Mouse (Mus musculus) liver, postnatal 0 days (tissue): ENCODE measurements around the gene Cpm. TPM values are rescaled to one million over a fixed set of nuclear protein-coding genes. Genes with fewer than 3 reads are reported as not detected.
"Not testable (repeated sequence)": the region's sequence is repeated elsewhere in the genome, so short reads cannot be mapped to it uniquely, and the experiment has no call there.

Source experiments
- ATAC-seq: fragments of 200-750 bp; cut with Nextera tagmentation; 2 replicates; pipeline ENCODE4 v1.8.0; 2017; ENCODE audit warnings: mild to moderate bottlenecking, moderate library complexity
- DNase-seq: peaks from one replicate; pipeline ENCODE4 v3.0.0-alpha.2; 2016
- H3K27ac ChIP-seq: fragments of 300-500 bp; sonication (generic); 2 replicates; pipeline ENCODE4 v1.5.1; 2014; ENCODE audit warnings: antibody characterized with exemption, moderate library complexity, mild to moderate bottlenecking, low read depth
- H3K27me3 ChIP-seq: fragments of 300-500 bp; sonication (generic); 2 replicates; pipeline ENCODE4 v1.6.1; 2014; ENCODE audit warnings: low read length, control low read depth, mixed read lengths; ENCODE audit not compliant: insufficient read depth
- H3K36me3 ChIP-seq: fragments of 300-500 bp; sonication (generic); replicated peaks from 2 replicates; pipeline ENCODE4 v1.6.1; 2014; ENCODE audit warnings: mild to moderate bottlenecking, control low read depth, low read length, moderate library complexity, mixed read lengths; ENCODE audit not compliant: insufficient read depth
- H3K4me1 ChIP-seq: fragments of 300-500 bp; sonication (generic); 2 replicates; pipeline ENCODE4 v1.6.1; 2014; ENCODE audit warnings: antibody characterized with exemption, mild to moderate bottlenecking, control low read depth; ENCODE audit not compliant: insufficient read depth
- H3K4me2 ChIP-seq: fragments of 300-500 bp; sonication (generic); 2 replicates; pipeline ENCODE4 v1.6.1; 2014; ENCODE audit warnings: low read depth, mild to moderate bottlenecking, low read length, moderate library complexity, mixed read lengths
- H3K4me3 ChIP-seq: fragments of 300-500 bp; sonication (generic); 2 replicates; pipeline ENCODE4 v1.5.1; 2014; ENCODE audit warnings: low read depth, low read length
- H3K9ac ChIP-seq: fragments of 300-500 bp; sonication (generic); replicated peaks from 2 replicates; pipeline ENCODE4 v1.6.1; 2014; ENCODE audit warnings: mild to moderate bottlenecking, moderate library complexity
- H3K9me3 ChIP-seq: fragments of 300-500 bp; sonication (generic); 2 replicates; pipeline ENCODE4 v1.6.1; 2016; ENCODE audit warnings: mild to moderate bottlenecking, control low read depth, low read length, mixed read lengths
- CTCF ChIP-seq: sonication (generic); IDR thresholded peaks from 2 replicates; pipeline ENCODE4 v1.5.1; 2016; ENCODE audit warnings: antibody characterized with exemption, low read depth
- EP300 ChIP-seq: IDR thresholded peaks from 2 replicates; pipeline ENCODE4 v1.6.1; 2016; ENCODE audit warnings: antibody characterized with exemption, low read depth, mild to moderate bottlenecking
- WGBS: fragments of 180-500 bp; shearing (Covaris S2); extraction: QIAGEN DNeasy Blood & Tissue Kit; methylation state at CpG from one replicate; pipeline ENCODE4 v1.1.7; 2014; ENCODE audit not compliant: insufficient replicate concordance; 5-methylcytosine and 5-hydroxymethylcytosine counted together
- polyA plus RNA-seq: library from polyadenylated mRNA; unstranded; fragments of >200 nt; fragmentation: Nextera tagmentation; extraction: Ambion mirVana; gene quantifications from 2 replicates; pipeline ENCODE4 v1.2.1, GENCODE M21; 2015

The Cpm gene
- polyA plus RNA-seq, 1 experiment from 2014 or later = 7.0 TPM

DNA sequence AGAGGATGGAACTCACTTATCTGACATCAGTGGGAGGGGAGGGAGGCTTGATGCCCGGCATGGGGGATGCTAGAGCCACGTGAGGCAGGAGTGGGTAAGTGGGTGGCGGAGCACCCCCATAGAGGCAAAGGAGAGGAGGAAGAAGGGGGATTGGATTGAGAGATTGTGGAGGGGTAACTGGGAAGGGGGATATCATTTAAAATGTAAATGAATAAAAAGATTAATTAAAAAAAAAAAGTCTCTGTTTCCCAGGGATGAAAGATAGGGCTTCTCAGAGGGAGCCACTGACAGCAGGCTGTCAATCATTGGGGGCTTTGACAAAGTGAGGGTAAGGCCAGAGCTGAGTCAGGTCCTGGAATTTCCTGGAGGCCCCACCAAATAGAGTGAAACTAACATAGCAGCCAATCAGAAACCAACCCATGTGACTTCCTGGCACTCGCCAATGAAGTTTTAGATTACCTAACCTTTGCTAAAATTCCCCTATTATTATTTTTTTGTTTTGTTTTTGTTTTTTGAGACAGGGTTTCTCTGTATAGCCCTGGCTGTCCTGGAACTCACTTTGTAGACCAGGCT, 85.7 kb downstream of the Cpm start:
- Histone ChIP-seq H3K9me3 (no peaks in the 10 kb centered on the region), H3K27me3 (no peaks in the 10 kb centered on the region), H3K9ac (no peak overlapping the region), H3K4me1 (peaks cover 10% of the 10 kb centered on the region), H3K27ac (no peak overlapping the region), H3K36me3 (no peaks in the 10 kb centered on the region), H3K4me2 (no peak overlapping the region), H3K4me3 (no peak overlapping the region)
- ATAC-seq (no peak), DNase-seq (no peak)
- 57% methylated on average over 4 of the region's 4 CpGs for WGBS
- TF ChIP-seq EP300 (no peak), CTCF (no peak)

DNA sequence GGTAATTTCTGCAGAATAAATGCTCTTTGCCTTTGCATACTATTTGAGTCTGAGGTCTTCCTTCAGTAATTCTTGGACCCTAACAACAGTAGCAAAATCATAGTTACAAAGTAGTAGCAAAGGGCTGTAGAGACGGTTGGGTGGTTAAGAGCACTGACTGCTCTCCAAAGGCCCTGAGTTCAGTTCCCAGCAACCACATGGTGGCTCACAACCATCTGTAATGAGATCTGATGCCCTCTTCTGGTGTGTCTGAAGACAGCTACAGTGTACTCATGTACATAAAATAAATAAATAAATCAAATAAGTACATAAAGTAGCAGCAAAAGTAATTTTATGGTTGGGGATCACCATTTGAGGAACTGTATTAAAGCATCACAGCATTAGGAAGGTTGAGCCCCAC, 86.4 kb downstream of the Cpm start:
- H3K36me3 ChIP-seq, DNase-seq, H3K27me3 ChIP-seq, H3K9ac ChIP-seq, H3K27ac ChIP-seq, H3K4me2 ChIP-seq, ATAC-seq, H3K4me3 ChIP-seq, H3K9me3 ChIP-seq: not testable (repeated sequence)
- 84% methylated on average over 1 of the region's 1 CpGs for WGBS
- peaks cover 10% of the 10 kb centered on the region for H3K4me1 ChIP-seq

DNA sequence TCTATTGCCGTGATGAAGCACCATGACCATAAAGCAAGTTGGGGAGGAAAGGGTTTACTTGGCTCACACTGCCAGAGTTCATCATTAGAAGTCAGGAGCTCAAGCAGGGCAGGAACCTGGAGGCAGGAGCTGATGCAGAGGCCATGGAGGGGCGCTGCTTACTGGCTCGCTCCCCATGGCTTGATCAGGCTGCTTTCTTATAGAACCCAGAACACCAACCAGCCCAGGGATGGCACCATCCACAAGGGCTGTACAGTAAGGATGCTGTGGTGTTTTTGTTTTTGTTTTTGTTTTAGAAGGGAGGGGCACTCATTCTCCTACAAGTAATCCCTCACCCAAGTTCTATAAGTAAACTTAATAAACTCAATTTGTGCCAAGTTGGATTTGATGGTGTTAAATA, 87.4 kb downstream of the Cpm start:
- peaks cover 4% of the 10 kb centered on the region; the same call in 1 of the 2 replicates for H3K4me1 ChIP-seq
- no peak overlapping the region for H3K4me2 ChIP-seq
- WGBS = 77% methylated on average over 3 of the region's 3 CpGs
- H3K27ac ChIP-seq = no peak overlapping the region
- no peaks in the 10 kb centered on the region for H3K27me3 ChIP-seq
- DNase-seq (no peak), ATAC-seq (no peak)
- H3K9me3 ChIP-seq = no peaks in the 10 kb centered on the region
- TF ChIP-seq EP300 (no peak), CTCF (no peak)
- no peak overlapping the region for H3K4me3 ChIP-seq
- no peak overlapping the region for H3K9ac ChIP-seq
- no peaks in the 10 kb centered on the region for H3K36me3 ChIP-seq

DNA sequence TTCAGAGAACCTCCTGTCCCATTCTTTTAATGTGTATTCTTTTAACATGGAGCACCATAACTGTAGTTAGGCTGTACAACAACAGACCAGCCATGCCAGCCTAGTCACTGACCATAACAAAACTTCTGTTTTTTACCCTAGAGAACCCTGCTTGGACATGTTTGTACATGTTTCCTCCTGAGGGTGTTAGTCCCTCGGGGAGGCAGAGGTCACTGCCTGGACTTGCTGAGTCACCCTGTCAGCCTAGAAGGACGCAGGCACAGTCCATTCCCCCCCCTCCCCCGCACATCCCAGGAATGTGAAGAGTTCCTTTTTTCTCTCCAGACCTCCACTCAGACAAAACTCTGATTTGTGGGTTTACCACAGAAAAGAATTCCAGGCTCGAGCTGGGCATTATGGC, 88.3 kb downstream of the Cpm start:
- 6% methylated on average over 4 of the region's 4 CpGs for WGBS
- Histone ChIP-seq H3K9me3 (no peaks in the 10 kb centered on the region), H3K4me3 (no peak overlapping the region), H3K4me2 (no peak overlapping the region), H3K27me3 (no peaks in the 10 kb centered on the region), H3K4me1 (peaks cover 4% of the 10 kb centered on the region; the same call in 1 of the 2 replicates), H3K9ac (no peak overlapping the region), H3K27ac (peak overlapping the region; percentile 56), H3K36me3 (no peaks in the 10 kb centered on the region)
- DNase-seq (peak; percentile 48), ATAC-seq (peak; percentile 76)
- no peak for TF ChIP-seq EP300
- TF ChIP-seq CTCF = no peak

DNA sequence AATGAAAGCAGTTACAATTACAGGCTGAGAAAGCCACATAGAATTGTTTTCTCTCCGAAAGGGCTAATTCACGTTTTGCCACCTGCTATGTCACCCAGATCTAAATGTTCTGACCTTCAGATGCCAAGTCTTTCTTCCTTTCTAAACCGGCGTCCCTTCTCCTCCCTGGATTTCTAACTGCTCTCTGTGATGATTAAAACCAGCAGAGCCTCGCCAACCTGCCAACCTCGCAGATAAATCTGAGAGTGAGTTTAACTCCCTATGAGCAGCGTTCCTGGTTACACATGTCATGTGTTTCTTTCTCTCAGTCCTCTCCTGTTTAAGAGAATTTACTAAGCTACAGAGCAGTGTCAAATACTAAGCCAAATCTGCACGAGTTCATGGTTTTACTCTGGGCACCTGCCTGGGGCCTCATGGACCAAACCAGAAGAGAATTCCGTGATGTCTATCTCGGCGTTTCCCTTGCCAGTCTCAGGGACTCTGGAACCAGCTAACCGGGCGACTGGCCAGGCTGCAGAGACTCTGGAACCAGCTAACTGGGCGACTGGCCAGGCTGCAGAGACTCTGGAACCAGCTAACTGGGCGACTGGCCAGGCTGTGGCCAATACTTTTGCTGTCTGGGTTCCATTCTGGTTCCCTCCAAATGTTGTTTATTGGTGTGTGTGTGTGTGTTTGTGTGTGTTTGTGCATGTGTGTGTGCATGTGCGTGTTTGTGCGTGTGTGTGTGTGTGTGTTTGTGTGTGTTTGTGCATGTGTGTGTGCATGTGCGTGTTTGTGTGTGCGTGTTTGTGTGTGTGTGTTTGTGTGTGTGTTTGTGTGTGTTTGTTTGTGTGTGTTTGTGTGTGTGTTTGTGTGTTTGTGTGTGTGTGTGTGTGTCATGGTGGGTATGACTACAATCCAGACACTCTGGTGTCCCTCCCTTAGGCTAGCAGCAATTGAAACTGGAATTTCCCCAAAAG, 89.1 kb downstream of the Cpm start:
- Histone ChIP-seq H3K27ac (peak overlapping the region; percentile 56; the same call in 1 of the 2 replicates), H3K27me3 (no peaks in the 10 kb centered on the region), H3K4me2 (no peak overlapping the region), H3K4me1 (peaks cover 4% of the 10 kb centered on the region; the same call in 1 of the 2 replicates), H3K9me3 (no peaks in the 10 kb centered on the region), H3K4me3 (no peak overlapping the region), H3K36me3 (no peaks in the 10 kb centered on the region), H3K9ac (no peak overlapping the region)
- WGBS = 65% methylated on average over 19 of the region's 19 CpGs
- no peak; the same call in 1 of the 2 replicates for ATAC-seq
- DNase-seq = no peak
- TF ChIP-seq CTCF (no peak), EP300 (no peak)

DNA sequence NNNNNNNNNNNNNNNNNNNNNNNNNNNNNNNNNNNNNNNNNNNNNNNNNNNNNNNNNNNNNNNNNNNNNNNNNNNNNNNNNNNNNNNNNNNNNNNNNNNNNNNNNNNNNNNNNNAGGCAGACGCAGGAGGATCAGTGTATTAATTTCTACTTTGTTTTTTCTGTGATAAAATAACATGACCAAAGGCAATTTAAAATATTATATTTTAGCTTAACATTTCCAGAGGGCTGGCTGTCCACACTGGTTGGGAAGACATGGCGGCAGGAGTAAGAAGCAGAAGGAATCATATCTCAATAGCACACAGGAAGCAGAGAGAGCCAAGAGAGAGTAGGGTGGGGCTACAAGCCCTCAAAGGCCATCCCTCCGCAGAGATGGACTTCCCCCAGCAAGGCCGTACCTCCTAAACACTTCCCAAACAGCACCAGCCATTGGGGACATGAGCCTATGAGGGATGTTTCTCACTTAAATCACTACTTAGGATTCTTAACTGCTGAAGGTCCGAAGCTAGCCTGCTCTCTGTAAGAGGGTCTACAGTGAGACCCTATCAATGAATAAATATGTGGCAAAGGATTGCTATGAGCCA, 94.9 kb downstream of the Cpm start:
- ATAC-seq = no peak
- WGBS = 61% methylated on average over 5 of the region's 5 CpGs
- no peak for DNase-seq

More for the DNA sequence above, 94.9 kb downstream of the Cpm start:
- no peak overlapping the region for H3K27ac ChIP-seq
- no peaks in the 10 kb centered on the region for H3K4me1 ChIP-seq
- no peaks in the 10 kb centered on the region for H3K27me3 ChIP-seq
- TF ChIP-seq CTCF (no peak), EP300 (no peak)
- no peak overlapping the region for H3K4me2 ChIP-seq
- no peaks in the 10 kb centered on the region for H3K36me3 ChIP-seq
- no peak overlapping the region for H3K4me3 ChIP-seq
- H3K9me3 ChIP-seq = no peaks in the 10 kb centered on the region
- no peak overlapping the region for H3K9ac ChIP-seq
